Mouse (Mus musculus): ENCODE results near the gene 2900026A02Rik.

2900026A02Rik gene

DNA sequence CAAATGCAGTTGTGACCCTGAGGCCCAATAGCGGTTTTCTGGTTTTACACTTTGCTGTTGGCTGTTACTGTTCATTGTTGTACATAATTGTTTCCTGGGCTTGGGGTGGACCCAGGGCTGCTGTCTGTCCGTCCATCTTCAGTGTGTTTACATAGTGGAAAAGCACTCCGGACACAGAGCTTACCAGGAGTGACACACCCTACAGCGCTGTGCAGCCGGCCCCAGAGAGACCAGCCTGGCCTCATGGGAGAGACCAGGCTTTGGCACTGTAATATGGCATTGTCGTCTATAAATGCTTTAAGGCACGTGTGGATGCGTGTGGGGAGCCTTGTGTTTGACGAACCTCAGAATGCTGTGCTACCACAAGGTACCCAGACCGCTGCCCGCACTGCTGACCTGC, 120.6 kb downstream of the 2900026A02Rik start:
- DNase-seq (ENCODE audit: low read depth, low spot score), result no peak

GRCm38 (mm10) chr5:113099546-113099945, 121.5 kb downstream of the 2900026A02Rik start:
- peak; percentile 90 for DNase-seq (ENCODE audit: low read depth, low spot score)

DNA sequence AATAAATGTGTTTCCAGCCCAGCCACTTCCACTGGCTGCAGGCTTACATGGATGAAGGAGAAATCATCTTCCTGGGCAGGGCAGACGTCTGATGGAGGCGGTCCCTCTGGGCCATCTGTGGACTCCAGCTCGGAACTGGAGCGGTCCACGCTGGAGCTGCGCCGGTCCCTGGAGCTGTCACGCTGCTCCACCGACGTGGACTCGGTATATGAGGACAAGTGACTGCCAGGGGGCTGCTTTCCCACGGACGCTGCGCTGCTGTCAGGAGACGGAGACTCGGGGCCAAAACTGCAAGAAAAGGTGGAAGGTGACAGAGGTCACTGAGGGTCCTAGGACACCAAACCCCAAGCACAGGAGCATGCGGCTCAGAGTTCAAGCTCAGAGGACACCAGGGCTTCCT, 123.5 kb downstream of the 2900026A02Rik start:
- DNase-seq (ENCODE audit: low read depth, low spot score), result no peak

- no peak for DNase-seq (ENCODE audit: low read depth, low spot score)
These were observed 125.6 kb downstream of the 2900026A02Rik start for GRCm38 (mm10) chr5:113095456-113095855.

DNA sequence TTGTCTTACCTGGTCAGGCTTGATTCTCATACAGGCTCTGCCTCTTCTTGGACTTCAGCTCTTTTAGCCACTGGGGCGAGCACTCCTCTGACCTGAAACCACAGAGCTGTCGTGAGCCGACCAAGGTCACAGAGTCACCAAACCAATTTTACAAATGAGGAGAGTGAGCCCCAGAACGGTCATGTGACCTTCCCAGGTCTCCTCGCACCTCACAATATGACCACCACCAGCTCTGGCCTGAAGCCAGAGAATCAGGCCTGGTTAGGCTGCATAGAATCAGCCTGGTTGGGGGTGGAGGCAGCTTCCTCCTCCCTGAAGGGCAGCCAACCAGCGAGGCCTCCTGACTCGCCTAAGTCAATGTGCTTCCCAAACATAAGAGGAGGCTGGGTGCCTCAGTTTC, 128.6 kb downstream of the 2900026A02Rik start:
- no peak for DNase-seq (ENCODE audit: low read depth, low spot score)

DNA sequence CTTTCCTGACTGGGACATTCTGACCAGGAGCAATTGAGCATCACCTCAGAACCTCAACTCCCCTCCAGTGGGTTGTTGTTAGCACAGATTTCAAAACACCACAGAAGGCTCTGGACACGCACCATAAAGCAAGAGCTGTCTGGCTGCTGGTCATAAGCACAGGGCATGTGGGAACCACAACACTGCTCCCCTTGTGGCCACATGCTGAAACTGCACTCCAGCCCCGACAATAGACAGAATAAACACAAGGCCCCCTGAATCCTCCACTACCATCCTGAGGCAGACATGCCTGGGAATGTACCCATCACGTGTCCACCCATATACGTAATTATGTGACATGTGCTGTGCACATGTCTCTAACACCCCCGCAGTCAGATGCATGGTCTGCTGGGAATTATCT, 129.9 kb downstream of the 2900026A02Rik start:
- peak; percentile 75 for DNase-seq (ENCODE audit: low read depth, low spot score)

DNA sequence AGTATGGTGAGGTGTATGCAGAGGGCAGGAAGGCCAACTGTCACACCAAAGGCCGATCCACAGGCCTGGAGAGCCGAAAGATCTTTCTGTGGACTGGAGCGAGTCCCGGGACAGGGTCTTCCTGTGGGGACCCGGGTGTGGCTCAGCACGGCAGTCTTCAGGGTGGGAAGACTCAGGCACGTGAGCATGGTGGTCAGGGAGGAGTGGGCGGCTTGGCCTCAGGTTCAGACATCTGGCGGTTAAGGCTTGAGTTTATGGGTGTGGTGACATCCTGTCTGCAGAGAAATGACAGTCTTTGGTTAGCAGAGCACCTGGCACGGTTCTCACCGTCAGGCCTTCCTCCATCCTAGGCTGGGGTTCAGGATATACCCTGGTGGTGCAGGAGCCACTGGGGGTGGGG, 130.3 kb downstream of the 2900026A02Rik start:
- no peak for DNase-seq (ENCODE audit: low read depth, low spot score)

- DNase-seq (ENCODE audit: low read depth, low spot score), result no peak
These were observed 130.9 kb downstream of the 2900026A02Rik start for GRCm38 (mm10) chr5:113090077-113090690.

- no peak for DNase-seq (ENCODE audit: low read depth, low spot score)
These were observed 133.6 kb downstream of the 2900026A02Rik start for GRCm38 (mm10) chr5:113087465-113087864.

GRCm38 (mm10) chr5:113086990-113087389, 134.0 kb downstream of the 2900026A02Rik start:
- DNase-seq (ENCODE audit: low read depth, low spot score), result no peak

- no peak for DNase-seq (ENCODE audit: low read depth, low spot score)
These were observed 134.6 kb downstream of the 2900026A02Rik start for GRCm38 (mm10) chr5:113086439-113086838.

DNA sequence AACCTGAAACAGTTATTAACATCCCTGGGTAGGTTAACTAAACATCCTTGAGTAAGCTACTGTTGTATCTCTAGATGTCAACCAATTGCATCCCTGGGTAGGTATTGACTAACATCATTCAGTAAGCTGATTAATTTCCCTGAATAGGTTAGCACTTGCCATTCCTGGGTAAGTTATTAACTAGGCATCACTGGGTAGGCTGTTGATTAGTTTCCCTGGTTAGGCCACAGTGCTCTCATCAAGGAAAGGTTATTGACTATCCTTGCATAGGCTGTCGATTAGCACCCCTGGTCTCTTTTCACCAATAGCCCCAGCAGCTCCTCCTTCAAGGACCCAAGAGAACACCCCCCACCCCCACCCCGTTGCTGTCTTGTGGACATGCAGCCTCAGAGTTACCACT, 135.1 kb downstream of the 2900026A02Rik start:
- no peak for DNase-seq (ENCODE audit: low read depth, low spot score)

DNA sequence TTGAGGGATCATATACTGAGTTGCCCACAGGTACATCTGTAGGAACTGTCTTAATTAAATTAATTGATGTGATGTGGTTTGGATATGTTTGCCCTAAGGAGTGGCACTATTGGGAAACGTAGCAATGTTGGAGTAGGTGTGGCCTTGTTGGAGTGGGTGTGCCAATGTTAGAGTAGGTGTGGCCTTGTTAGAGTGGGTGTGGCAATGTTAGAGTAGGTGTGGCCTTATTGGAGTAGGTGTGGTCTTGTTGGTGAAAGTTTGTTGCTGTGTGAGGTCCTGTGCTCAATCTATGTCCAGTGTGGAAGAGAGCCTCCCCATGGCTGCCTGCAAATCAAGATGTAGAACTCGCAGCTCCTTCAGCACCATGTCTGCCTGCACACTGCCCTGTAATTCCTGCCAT, 136.7 kb downstream of the 2900026A02Rik start:
- no peak for DNase-seq (ENCODE audit: low read depth, low spot score)

GRCm38 (mm10) chr5:113082356-113083168, 138.5 kb downstream of the 2900026A02Rik start:
- peak; percentile 25 for DNase-seq (ENCODE audit: low read depth, low spot score)

DNA sequence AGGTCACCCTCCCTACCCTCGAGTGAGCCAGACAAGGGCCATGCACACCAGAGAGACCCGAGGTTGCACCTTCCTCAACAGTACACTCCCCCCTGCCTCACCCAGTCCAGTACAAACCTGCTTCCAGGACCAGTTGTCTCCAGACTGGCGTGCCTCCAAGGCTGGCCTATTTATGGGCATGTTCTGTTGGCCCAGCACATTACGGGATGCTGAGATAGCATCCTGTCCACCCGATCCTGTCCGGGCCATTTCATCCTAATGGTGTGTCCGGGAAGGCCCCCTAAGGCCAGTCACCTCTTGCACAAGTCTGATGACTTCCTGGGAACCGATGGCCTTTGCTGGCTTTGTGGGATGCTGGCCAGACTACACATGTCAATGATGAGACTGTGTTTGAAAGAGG, 139.6 kb downstream of the 2900026A02Rik start, which contains the start of gene Crybb3:
TSS of gene Crybb3 (minus strand) at position 146 of the 400 bp plus-strand sequence.
- DNase-seq (ENCODE audit: low read depth, low spot score), result no peak

DNA sequence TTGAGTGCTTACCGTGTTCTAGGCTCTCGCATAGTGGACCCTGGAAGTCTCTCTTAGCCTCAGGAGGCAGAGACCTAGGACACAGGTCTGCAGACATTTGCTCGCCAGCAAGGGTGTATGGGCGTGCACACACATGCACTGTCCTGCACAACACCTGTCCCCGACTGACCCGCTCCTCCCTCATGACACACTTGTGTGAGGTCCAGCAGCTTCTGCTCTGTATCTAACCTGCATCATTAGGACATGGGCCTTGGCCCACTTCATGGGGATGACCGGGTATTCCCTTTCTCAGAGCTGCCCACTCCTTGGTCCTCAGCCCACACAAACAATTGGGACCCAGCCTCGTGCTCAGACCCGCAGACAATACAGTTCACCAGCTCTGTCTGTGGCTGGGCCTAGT, 140.0 kb downstream of the 2900026A02Rik start:
- DNase-seq (ENCODE audit: low read depth, low spot score), result no peak

- peak; percentile 69 for DNase-seq (ENCODE audit: low read depth, low spot score)
These were observed 141.3 kb downstream of the 2900026A02Rik start for GRCm38 (mm10) chr5:113079783-113080182.

DNA sequence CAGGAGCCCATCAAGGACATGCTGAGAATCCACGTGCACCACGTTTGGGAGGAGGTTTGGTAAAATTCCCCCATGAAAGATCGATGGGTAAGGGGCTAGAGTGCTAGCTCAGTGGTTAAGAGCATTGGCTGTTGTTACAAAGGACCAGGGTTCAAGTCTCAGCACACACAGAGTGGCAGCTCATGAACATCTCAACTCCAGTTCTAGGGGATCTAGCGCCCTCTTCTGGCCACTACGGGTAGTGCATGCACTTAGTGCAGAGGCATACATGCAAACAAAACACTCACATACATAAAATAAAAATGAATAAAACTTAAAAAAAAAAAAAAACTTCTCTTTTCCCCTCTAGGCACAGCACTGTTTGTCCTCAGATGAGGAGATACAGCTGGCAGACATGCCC, 142.3 kb downstream of the 2900026A02Rik start:
- peak; percentile 23 for DNase-seq (ENCODE audit: low read depth, low spot score)

DNA sequence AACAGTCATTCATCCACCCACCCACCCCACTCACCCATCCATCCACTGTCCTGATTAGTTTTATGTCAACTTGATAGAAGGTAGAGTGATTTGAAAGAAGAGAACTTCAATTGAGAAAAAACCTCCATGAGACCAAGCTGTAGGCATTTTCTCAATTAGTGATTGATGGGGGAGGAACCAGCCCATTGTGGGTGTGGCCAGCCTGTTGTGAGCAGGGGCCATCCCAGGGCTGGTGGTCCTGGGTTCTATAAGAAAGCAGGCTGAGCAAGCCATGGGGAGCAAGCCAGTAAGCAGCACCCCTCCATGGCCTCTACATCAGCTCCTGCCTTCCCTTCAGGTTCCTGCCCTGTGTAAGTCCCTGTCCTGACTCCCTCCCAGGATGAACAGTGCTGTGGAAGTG, 151.0 kb downstream of the 2900026A02Rik start, which contains the start of gene Crybb2:
TSS of gene Crybb2 (minus strand) at position 101 of the 400 bp plus-strand sequence.
- no peak for DNase-seq (ENCODE audit: low read depth, low spot score)

DNA sequence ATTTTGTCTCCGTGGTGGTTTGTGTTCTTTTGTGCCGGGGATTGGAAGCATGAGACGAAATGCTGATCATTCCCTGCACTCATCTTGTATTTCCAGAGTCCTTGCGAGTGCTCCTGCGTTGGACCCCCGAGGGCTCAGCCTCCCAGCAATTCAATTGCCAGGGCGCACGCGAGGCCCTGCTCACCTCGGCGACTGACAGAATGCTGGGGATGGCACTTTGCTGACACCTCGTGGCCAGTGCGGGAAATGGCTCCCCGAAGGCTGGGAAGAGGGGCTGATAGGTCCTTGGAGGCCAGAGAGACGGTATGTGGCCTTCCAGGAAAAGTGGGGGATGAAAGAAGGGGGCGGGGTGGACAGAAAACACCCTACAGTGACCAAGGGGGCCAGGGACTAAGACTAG, 166.7 kb downstream of the 2900026A02Rik start:
- peak; percentile 86 for DNase-seq (ENCODE audit: low read depth, low spot score)

DNA sequence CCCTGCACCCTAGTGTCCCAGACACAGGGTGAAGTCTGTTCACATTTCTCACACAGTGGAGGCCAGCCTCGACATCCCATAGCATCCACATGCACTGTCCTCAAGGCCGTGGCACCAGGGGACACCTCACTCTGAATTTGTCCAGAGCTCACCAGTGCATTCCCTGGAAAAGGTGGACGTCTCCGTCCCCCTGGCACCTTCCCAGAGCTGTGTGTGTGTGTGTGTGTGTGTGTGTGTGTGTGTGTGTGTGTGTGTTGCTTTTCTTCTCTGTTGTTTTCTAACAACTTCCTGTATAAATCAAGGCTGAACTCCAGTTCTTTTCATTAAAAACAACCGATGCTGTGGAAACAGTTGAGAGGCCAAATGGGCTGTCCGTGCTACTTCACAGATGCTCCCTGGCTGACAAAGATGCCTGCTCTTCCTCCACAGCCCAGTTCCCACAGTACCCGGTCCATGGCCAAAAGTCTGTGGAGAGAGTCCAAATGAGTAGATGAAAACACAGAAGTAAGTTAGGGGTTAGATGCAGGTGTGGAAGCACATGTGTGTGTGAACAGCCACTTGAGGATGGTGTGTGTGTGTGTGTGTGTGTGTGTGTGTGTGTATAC, 170.4 kb downstream of the 2900026A02Rik start:
- no peak for DNase-seq (ENCODE audit: low read depth, low spot score)

GRCm38 (mm10) chr5:113049876-113050275, 171.2 kb downstream of the 2900026A02Rik start:
- DNase-seq (ENCODE audit: low read depth, low spot score), result no peak

Measured in mesoderm, embryonic 11.5 days (tissue).